Mouse (Mus musculus) lung, adult 2 months (tissue): ENCODE results near the gene Sbf1. TPM values are rescaled to one million over a fixed set of nuclear protein-coding genes. Genes with fewer than 3 reads are reported as not detected.

Source experiments
- DNase-seq: peaks from one replicate; pipeline ENCODE4 v3.0.0; 2022
- H3K4me1 ChIP-seq: fragments of 200-500 bp; 2 replicates; pipeline ENCODE4 v1.6.1; 2011; ENCODE audit warnings: low read length; ENCODE audit not compliant: control insufficient read depth, insufficient read depth
- H3K4me3 ChIP-seq: fragments of 200-500 bp; replicated peaks from 2 replicates; pipeline ENCODE3; 2011; ENCODE audit warnings: low read depth, mild to moderate bottlenecking, control low read depth, low read length; ENCODE audit errors: extremely low read depth
- CTCF ChIP-seq: fragments of 200-500 bp; IDR thresholded peaks from 2 replicates; pipeline ENCODE4 v1.5.1; 2011; ENCODE audit warnings: mild to moderate bottlenecking, low read length, control low read depth; ENCODE audit not compliant: insufficient read depth
- POLR2A ChIP-seq: fragments of 200-500 bp; IDR thresholded peaks from 2 replicates; pipeline ENCODE4 v1.6.1; 2011; ENCODE audit warnings: low read depth, mild to moderate bottlenecking, control low read depth, low read length, borderline replicate concordance; ENCODE audit errors: extremely low read depth
- WGBS: fragments of 180-500 bp; shearing (Covaris S2); methylation state at CpG from one replicate; pipeline ENCODE4 v1.1.7; 2018; 5-methylcytosine and 5-hydroxymethylcytosine counted together
- polyA plus RNA-seq: library from polyadenylated mRNA; depleted of rRNA; stranded (reverse); fragments of >200 nt; gene quantifications from 2 replicates; pipeline ENCODE4 v1.2.3, GENCODE M21; 2012

Gene Sbf1
- polyA plus RNA-seq, 1 experiment, result 208 TPM

- Histone ChIP-seq H3K4me1 (no peaks in the 10 kb centered on the region), H3K4me3 (no peak overlapping the region)
- TF ChIP-seq POLR2A (no peak), CTCF (no peak)
- no peak for DNase-seq
- 85% methylated on average over 5 of the region's 5 CpGs for WGBS
These were observed 28.5 kb downstream of the Sbf1 start for GRCm38 (mm10) chr15:89286582-89286981.

DNA sequence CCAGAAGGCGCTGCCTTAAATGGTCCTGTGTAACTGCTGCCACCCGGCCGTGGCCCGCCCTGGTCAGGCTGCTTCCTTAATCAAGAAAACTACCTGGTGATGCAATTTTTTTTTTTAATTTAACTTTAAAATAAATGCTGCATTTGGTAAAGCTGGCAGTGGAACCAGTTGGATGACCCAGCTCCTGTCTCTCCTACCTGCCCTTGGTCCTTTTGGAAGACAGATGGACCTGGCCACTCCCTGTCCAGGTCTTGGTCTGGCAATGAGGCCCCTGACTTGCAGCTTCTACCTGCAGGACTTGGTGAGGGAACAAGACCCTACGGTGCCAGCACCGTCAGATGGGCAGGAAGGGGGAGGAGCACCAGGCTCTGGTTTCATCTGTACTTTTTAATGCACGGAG is 29.0 kb downstream of the Sbf1 start:
- TF ChIP-seq POLR2A, result no peak
- no peak for TF ChIP-seq CTCF
- WGBS, result 75% methylated on average over 7 of the region's 7 CpGs
- H3K4me1 ChIP-seq, result no peaks in the 10 kb centered on the region
- DNase-seq, result no peak
- H3K4me3 ChIP-seq, result no peak overlapping the region

GRCm38 (mm10) chr15:89285478-89285877 is 29.6 kb downstream of the Sbf1 start:
- no peak overlapping the region for H3K4me3 ChIP-seq
- H3K4me1 ChIP-seq, result no peaks in the 10 kb centered on the region
- WGBS, result 92% methylated on average over 5 of the region's 5 CpGs
- TF ChIP-seq POLR2A (no peak), CTCF (no peak)
- DNase-seq, result no peak

GRCm38 (mm10) chr15:89285004-89285403 is 30.1 kb downstream of the Sbf1 start:
- TF ChIP-seq CTCF, result no peak
- no peak for TF ChIP-seq POLR2A
- DNase-seq, result no peak
- H3K4me1 ChIP-seq, result no peaks in the 10 kb centered on the region
- H3K4me3 ChIP-seq, result no peak overlapping the region

GRCm38 (mm10) chr15:89284094-89284493 is 31.0 kb downstream of the Sbf1 start:
- no peak for TF ChIP-seq CTCF
- TF ChIP-seq POLR2A, result no peak
- 82% methylated on average over 2 of the region's 2 CpGs for WGBS
- DNase-seq, result no peak
- no peak overlapping the region for H3K4me3 ChIP-seq
- H3K4me1 ChIP-seq, result no peaks in the 10 kb centered on the region

GRCm38 (mm10) chr15:89282546-89282945 is 32.6 kb downstream of the Sbf1 start:
- Histone ChIP-seq H3K4me1 (no peaks in the 10 kb centered on the region), H3K4me3 (no peak overlapping the region)
- WGBS, result 83% methylated on average over 6 of the region's 6 CpGs
- DNase-seq, result no peak
- TF ChIP-seq POLR2A (no peak), CTCF (no peak)

GRCm38 (mm10) chr15:89277366-89277765 is 37.7 kb downstream of the Sbf1 start:
- WGBS, result 95% methylated on average over 4 of the region's 4 CpGs
- no peak overlapping the region for H3K4me3 ChIP-seq
- TF ChIP-seq POLR2A (no peak), CTCF (no peak)
- no peaks in the 10 kb centered on the region for H3K4me1 ChIP-seq
- no peak for DNase-seq

- Histone ChIP-seq H3K4me3 (no peak overlapping the region), H3K4me1 (no peaks in the 10 kb centered on the region)
- WGBS, result 86% methylated on average over 3 of the region's 3 CpGs
- no peak for TF ChIP-seq POLR2A
- no peak for TF ChIP-seq CTCF
- DNase-seq, result no peak
These were observed 39.6 kb downstream of the Sbf1 start for GRCm38 (mm10) chr15:89275497-89275896.

DNA sequence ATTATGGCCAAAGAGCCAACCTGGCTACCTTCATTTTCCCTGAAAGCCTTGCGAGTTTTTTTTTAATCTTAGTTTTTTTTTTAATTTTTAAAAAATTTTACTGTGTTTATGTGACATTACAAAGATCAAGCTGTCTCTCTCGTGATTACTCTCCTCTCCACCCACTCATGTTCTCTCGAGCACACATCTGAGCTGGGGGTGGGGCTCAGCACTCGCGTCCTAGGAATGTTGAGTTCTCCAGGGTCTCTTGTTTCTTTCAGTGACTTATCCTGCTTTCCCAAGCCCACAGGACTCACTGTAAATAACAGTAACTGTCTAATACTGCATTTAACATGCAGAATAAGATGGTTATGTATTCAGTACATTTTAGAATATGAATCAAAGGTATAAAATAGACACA is 50.6 kb downstream of the Sbf1 start:
- TF ChIP-seq POLR2A (no peak), CTCF (no peak)
- DNase-seq, result no peak
- no peaks in the 10 kb centered on the region for H3K4me1 ChIP-seq
- WGBS, result 61% methylated on average over 5 of the region's 5 CpGs
- H3K4me3 ChIP-seq, result no peak overlapping the region

GRCm38 (mm10) chr15:89258997-89259396 is 56.1 kb downstream of the Sbf1 start:
- no peaks in the 10 kb centered on the region for H3K4me1 ChIP-seq
- no peak for DNase-seq
- 95% methylated on average over 5 of the region's 5 CpGs for WGBS
- TF ChIP-seq POLR2A (no peak), CTCF (no peak)
- no peak overlapping the region for H3K4me3 ChIP-seq
